Mouse (Mus musculus) midbrain, embryonic 16.5 days (tissue): ENCODE data around the gene Nphs2. TPM values are rescaled to one million over a fixed set of nuclear protein-coding genes. Genes with fewer than 3 reads are reported as not detected.
"Not testable (repeated sequence)": the region's sequence is repeated elsewhere in the genome, so short reads cannot be mapped to it uniquely, and the experiment has no call there.

ENCODE experiments used
- ATAC-seq: fragments of 200-750 bp; cut with Nextera tagmentation; 2 replicates; pipeline ENCODE4 v1.8.0; 2017; ENCODE audit warnings: moderate TSS enrichment
- H3K27ac ChIP-seq: fragments of 300-500 bp; sonication (generic); 2 replicates; pipeline ENCODE4 v1.5.1; 2014; ENCODE audit warnings: mild to moderate bottlenecking, low read length, mixed read lengths
- H3K27me3 ChIP-seq: fragments of 300-500 bp; sonication (generic); 2 replicates; pipeline ENCODE4 v1.6.1; 2014; ENCODE audit warnings: low read depth, low read length, mixed read lengths; ENCODE audit not compliant: control insufficient read depth, insufficient read depth
- H3K36me3 ChIP-seq: fragments of 300-500 bp; sonication (generic); 2 replicates; pipeline ENCODE4 v1.6.1; 2014; ENCODE audit warnings: mild to moderate bottlenecking, low read length, moderate library complexity, mixed read lengths; ENCODE audit not compliant: control insufficient read depth, insufficient read depth
- H3K4me1 ChIP-seq: fragments of 300-500 bp; sonication (generic); 2 replicates; pipeline ENCODE4 v1.6.1; 2014; ENCODE audit warnings: mild to moderate bottlenecking, low read length, mixed read lengths; ENCODE audit not compliant: control insufficient read depth, insufficient read depth
- H3K4me2 ChIP-seq: fragments of 300-500 bp; sonication (generic); 2 replicates; pipeline ENCODE4 v1.6.1; 2014; ENCODE audit warnings: mild to moderate bottlenecking, low read length, mixed read lengths
- H3K4me3 ChIP-seq: fragments of 300-500 bp; sonication (generic); 2 replicates; pipeline ENCODE4 v1.5.1; 2014; ENCODE audit warnings: low read depth, mild to moderate bottlenecking, low read length, moderate library complexity, mixed read lengths
- H3K9ac ChIP-seq: fragments of 300-500 bp; sonication (generic); 2 replicates; pipeline ENCODE4 v1.6.1; 2014; ENCODE audit warnings: low read depth, low read length, mixed read lengths
- H3K9me3 ChIP-seq: fragments of 300-500 bp; sonication (generic); replicated peaks from 2 replicates; pipeline ENCODE4 v1.6.1; 2014; ENCODE audit warnings: mild to moderate bottlenecking, low read length, mixed read lengths; ENCODE audit not compliant: control insufficient read depth, poor library complexity, severe bottlenecking
- WGBS: fragments of 180-500 bp; shearing (Covaris S2); extraction: QIAGEN DNeasy Blood & Tissue Kit; methylation state at CpG from one replicate; pipeline ENCODE4 v1.1.7; 2014; 5-methylcytosine and 5-hydroxymethylcytosine counted together
- polyA plus RNA-seq: library from polyadenylated mRNA; unstranded; fragments of >200 nt; fragmentation: Nextera tagmentation; extraction: Ambion mirVana; gene quantifications from 2 replicates; pipeline ENCODE4 v1.2.1, GENCODE M21; 2015

Gene Nphs2
- polyA plus RNA-seq, 1 experiment from 2014 or later: 0.70 TPM

- H3K36me3 ChIP-seq: no peaks in the 10 kb centered on the region
- no peak for ATAC-seq
- H3K27me3 ChIP-seq: no peaks in the 10 kb centered on the region
- no peak overlapping the region for H3K4me3 ChIP-seq
- no peak overlapping the region for H3K9ac ChIP-seq
- H3K9me3 ChIP-seq: no peaks in the 10 kb centered on the region
- no peak overlapping the region for H3K27ac ChIP-seq
- WGBS: 36% methylated on average over 9 of the region's 9 CpGs
- H3K4me2 ChIP-seq: no peak overlapping the region
- no peaks in the 10 kb centered on the region for H3K4me1 ChIP-seq
Measured at GRCm38 (mm10) chr1:156284851-156285540, 25.5 kb upstream of the Nphs2 start.

- H3K36me3 ChIP-seq: no peaks in the 10 kb centered on the region
- H3K4me1 ChIP-seq: no peaks in the 10 kb centered on the region
- no peak overlapping the region for H3K9ac ChIP-seq
- no peak overlapping the region for H3K4me2 ChIP-seq
- no peaks in the 10 kb centered on the region for H3K27me3 ChIP-seq
- no peaks in the 10 kb centered on the region for H3K9me3 ChIP-seq
- WGBS: 89% methylated on average over 5 of the region's 5 CpGs
- H3K4me3 ChIP-seq: no peak overlapping the region
- no peak for ATAC-seq
- H3K27ac ChIP-seq: no peak overlapping the region
Measured at GRCm38 (mm10) chr1:156285541-156285896, 25.0 kb upstream of the Nphs2 start.

- no peak for ATAC-seq
Measured at GRCm38 (mm10) chr1:156288556-156289221, 21.8 kb upstream of the Nphs2 start.

DNA sequence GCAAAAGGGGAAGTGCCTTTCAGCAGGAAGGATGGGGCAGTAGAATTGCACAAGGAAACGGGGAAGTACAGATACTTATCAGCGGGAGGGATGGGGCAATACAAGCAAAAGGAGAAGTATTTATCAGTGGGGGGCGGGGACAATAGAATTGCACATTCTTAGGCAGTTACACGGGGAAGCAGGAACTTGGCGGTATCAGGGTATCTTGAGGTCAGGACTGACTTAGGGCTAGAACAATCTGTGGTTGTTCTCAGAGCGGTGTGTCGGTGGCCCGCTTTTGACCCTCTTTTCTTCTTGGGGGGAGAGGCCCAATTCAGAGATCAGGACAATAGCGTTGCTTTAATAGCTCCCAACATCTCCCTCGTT lies 21.3 kb upstream of the Nphs2 start:
- 80% methylated on average over 9 of the region's 10 CpGs for WGBS
- not testable (repeated sequence) for H3K4me2 ChIP-seq, H3K4me1 ChIP-seq, H3K27ac ChIP-seq, H3K27me3 ChIP-seq, H3K4me3 ChIP-seq, ATAC-seq, H3K36me3 ChIP-seq, H3K9me3 ChIP-seq, H3K9ac ChIP-seq

More at GRCm38 (mm10) chr1:156288556-156289221, 21.8 kb upstream of the Nphs2 start:
- Histone ChIP-seq H3K27ac (no peak overlapping the region), H3K9me3 (no peaks in the 10 kb centered on the region), H3K27me3 (no peaks in the 10 kb centered on the region), H3K4me3 (no peak overlapping the region), H3K4me1 (no peaks in the 10 kb centered on the region), H3K9ac (no peak overlapping the region), H3K4me2 (no peak overlapping the region), H3K36me3 (no peaks in the 10 kb centered on the region)
- 86% methylated on average over 9 of the region's 9 CpGs for WGBS

DNA sequence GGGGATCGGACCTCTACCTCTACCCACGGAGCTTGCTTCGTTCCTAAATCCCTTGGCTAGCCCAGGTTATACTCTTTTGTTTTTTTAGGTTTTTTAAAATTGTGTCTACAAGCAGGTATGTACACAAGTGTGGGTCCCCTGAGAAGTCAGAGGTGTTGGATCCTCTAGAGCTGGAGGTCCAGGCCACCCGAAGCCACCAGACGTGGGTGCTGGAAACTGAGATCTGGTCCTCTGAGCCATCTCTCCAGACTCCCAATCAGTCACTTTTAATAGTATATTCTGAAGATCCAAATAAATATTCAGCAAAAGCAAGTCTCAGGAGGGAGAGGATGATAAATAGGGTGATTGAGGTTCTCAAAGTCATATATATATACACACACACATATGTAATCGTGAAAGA lies 20.5 kb upstream of the Nphs2 start:
- no peak for ATAC-seq
- Histone ChIP-seq H3K27ac (no peak overlapping the region), H3K9me3 (no peaks in the 10 kb centered on the region), H3K4me2 (no peak overlapping the region), H3K4me3 (no peak overlapping the region), H3K36me3 (no peaks in the 10 kb centered on the region), H3K27me3 (no peaks in the 10 kb centered on the region), H3K9ac (no peak overlapping the region), H3K4me1 (no peaks in the 10 kb centered on the region)
- WGBS: 96% methylated on average over 6 of the region's 6 CpGs

- ATAC-seq: peak; percentile 95
- Histone ChIP-seq H3K4me1 (no peaks in the 10 kb centered on the region), H3K9me3 (no peaks in the 10 kb centered on the region), H3K27ac (no peak within 1 kb of the TSS; the same call in 1 of the 2 replicates), H3K4me3 (peak within 1 kb of the TSS; percentile 65), H3K4me2 (peak within 1 kb of the TSS; percentile 97), H3K36me3 (no peaks in the 10 kb centered on the region), H3K27me3 (peaks cover 24% of the 10 kb centered on the region), H3K9ac (peak within 1 kb of the TSS; percentile 72)
- under 1% methylated on average over 79 of the region's 85 CpGs for WGBS
Measured at GRCm38 (mm10) chr1:156302911-156303749, 7.4 kb upstream of the Nphs2 start, which contains the start of gene Tdrd5. TSS of gene Tdrd5 (minus strand) at chr1:156303664.

GRCm38 (mm10) chr1:156308595-156308994 lies 1.9 kb upstream of the Nphs2 start:
- no peak for ATAC-seq
- H3K27me3 ChIP-seq: peaks cover 32% of the 10 kb centered on the region
- H3K9ac ChIP-seq: no peak overlapping the region
- H3K4me1 ChIP-seq: peaks cover 3% of the 10 kb centered on the region
- 85% methylated on average over 1 of the region's 1 CpGs for WGBS
- no peaks in the 10 kb centered on the region for H3K9me3 ChIP-seq
- H3K27ac ChIP-seq: no peak overlapping the region
- no peaks in the 10 kb centered on the region for H3K36me3 ChIP-seq
- H3K4me3 ChIP-seq: no peak overlapping the region
- H3K4me2 ChIP-seq: no peak overlapping the region

DNA sequence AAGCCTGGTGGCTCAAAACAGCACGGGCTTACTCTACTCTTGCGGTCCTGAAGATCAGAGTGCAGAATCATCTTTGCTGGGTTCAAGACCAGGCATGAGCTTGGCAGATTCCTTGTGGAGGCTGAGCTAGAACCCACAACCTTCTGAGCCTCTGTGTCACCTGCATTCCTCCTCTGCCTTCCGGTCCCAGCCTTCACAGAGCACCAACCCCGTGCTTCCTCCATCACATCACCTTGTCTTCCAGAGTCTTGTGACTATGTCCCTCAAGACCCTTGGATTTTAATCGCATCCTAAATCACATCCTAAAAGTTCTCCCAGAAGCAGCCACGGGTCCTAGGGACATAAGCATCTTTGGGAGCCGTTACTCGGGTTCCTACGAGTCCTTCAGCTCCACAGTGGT lies 12.6 kb downstream of the Nphs2 start:
- 88% methylated on average over 9 of the region's 9 CpGs for WGBS
- ATAC-seq: no peak

DNA sequence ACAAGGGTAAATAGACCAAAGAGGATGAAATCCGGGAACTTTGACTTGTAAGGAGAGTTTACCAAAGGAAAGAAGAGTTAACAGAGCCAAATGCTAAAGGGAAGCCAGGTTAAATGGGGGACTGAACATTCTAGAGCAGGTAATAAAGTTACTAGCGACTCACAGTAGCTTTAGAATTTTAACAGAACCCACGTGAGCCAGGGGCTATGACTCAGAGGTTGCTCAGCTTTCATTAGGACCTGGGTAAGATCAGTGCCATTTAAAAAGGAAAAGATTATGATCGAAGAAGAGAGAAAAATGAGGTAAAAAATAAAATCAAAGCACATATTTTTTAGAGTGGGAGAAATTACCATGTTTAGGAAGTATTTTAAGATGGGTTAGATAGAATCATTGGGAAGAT lies 30.3 kb downstream of the Nphs2 start:
- Histone ChIP-seq H3K27ac (no peak overlapping the region), H3K9me3 (no peaks in the 10 kb centered on the region), H3K27me3 (no peaks in the 10 kb centered on the region), H3K4me3 (no peak overlapping the region), H3K9ac (no peak overlapping the region), H3K36me3 (no peaks in the 10 kb centered on the region), H3K4me2 (no peak overlapping the region), H3K4me1 (no peaks in the 10 kb centered on the region)
- no peak for ATAC-seq
- WGBS: 82% methylated on average over 4 of the region's 4 CpGs

More for the DNA sequence above, 12.6 kb downstream of the Nphs2 start:
- Histone ChIP-seq H3K4me1 (no peaks in the 10 kb centered on the region), H3K27ac (no peak overlapping the region), H3K4me3 (no peak overlapping the region), H3K27me3 (no peaks in the 10 kb centered on the region), H3K9ac (no peak overlapping the region), H3K4me2 (no peak overlapping the region), H3K9me3 (no peaks in the 10 kb centered on the region), H3K36me3 (no peaks in the 10 kb centered on the region)
